Comparison of ENCODE assay signal across 11 mouse cellular contexts in genomic region chr16:33325704-33326455, GRCm38 (mm10). TPM values are rescaled to one million over a fixed set of nuclear protein-coding genes. Genes with fewer than 3 reads are reported as not detected.
A peak's percentile ranks its signal among the peaks of the same experiment; 100 is the strongest.
DNase-seq lines count a peak whose midpoint lies in the region; ATAC-seq lines count a peak whose summit lies in the region.
"Had no signal": no experiment of that assay in that cellular context is flagged by ENCODE, and none has a peak within 500 bp of the region (broad histone marks: within the 10 kb centered on the region; RNA-seq: fewer than 3 reads in every experiment).

No protein-coding gene starts in this region.

- H3K36me3 ChIP-seq in midbrain, embryonic 10.5 days: no peaks in the 10 kb centered on the region
- H3K36me3 ChIP-seq in midbrain, embryonic 15.5 days (replicated peaks): no peaks in the 10 kb centered on the region
- H3K36me3 ChIP-seq in embryonic facial prominence, embryonic 12.5 days: no peaks in the 10 kb centered on the region
- H3K36me3 ChIP-seq in stomach, embryonic 14.5 days (ENCODE audit: control insufficient read depth, insufficient read depth, low read length): no peaks in the 10 kb centered on the region
- H3K36me3 ChIP-seq: liver, embryonic 13.5 days had no signal

- 56% methylated on average over 12 of the region's 12 CpGs for WGBS in midbrain, embryonic 10.5 days
- 40% methylated on average over 12 of the region's 12 CpGs for WGBS in midbrain, embryonic 15.5 days
- 28% methylated on average over 12 of the region's 12 CpGs for WGBS in embryonic facial prominence, embryonic 12.5 days
- WGBS in stomach, embryonic 14.5 days: 52% methylated on average over 12 of the region's 12 CpGs

- H3K9me3 ChIP-seq in midbrain, embryonic 10.5 days (replicated peaks): no peaks in the 10 kb centered on the region
- no peaks in the 10 kb centered on the region for H3K9me3 ChIP-seq in midbrain, embryonic 15.5 days
- no peaks in the 10 kb centered on the region for H3K9me3 ChIP-seq in embryonic facial prominence, embryonic 12.5 days
- H3K9me3 ChIP-seq in stomach, embryonic 14.5 days (ENCODE audit: control insufficient read depth, low read depth, low read length): no peaks in the 10 kb centered on the region
- H3K9me3 ChIP-seq: liver, embryonic 13.5 days had no signal

- no peak overlapping the region for H3K4me3 ChIP-seq in midbrain, embryonic 10.5 days
- no peak overlapping the region for H3K4me3 ChIP-seq in midbrain, embryonic 15.5 days
- H3K4me3 ChIP-seq in embryonic facial prominence, embryonic 12.5 days: no peak overlapping the region
- H3K4me3 ChIP-seq in stomach, embryonic 14.5 days (ENCODE audit: low read depth, low read length): no peak overlapping the region
- H3K4me3 ChIP-seq: liver, embryonic 13.5 days; megakaryocyte, embryonic 14.5 days had no signal

- H3K4me2 ChIP-seq in midbrain, embryonic 15.5 days: no peak overlapping the region
- H3K4me2 ChIP-seq in embryonic facial prominence, embryonic 12.5 days (replicated peaks): no peak overlapping the region
- H3K4me2 ChIP-seq in stomach, embryonic 14.5 days (replicated peaks; ENCODE audit: low read depth, low read length): no peak overlapping the region
- H3K4me2 ChIP-seq: liver, embryonic 13.5 days had no signal

- H3K4me1 ChIP-seq in midbrain, embryonic 10.5 days: peaks cover 10% of the 10 kb centered on the region
- H3K4me1 ChIP-seq in midbrain, embryonic 15.5 days: 0 out of 2 replicates have a peak, but pooled peaks cover 4% of the 10 kb centered on the region
- peaks cover 14% of the 10 kb centered on the region; the same call in 1 of the 2 replicates for H3K4me1 ChIP-seq in embryonic facial prominence, embryonic 12.5 days
- no peaks in the 10 kb centered on the region for H3K4me1 ChIP-seq in stomach, embryonic 14.5 days (ENCODE audit: control insufficient read depth, insufficient read depth, low read length)
- H3K4me1 ChIP-seq: liver, embryonic 13.5 days had no signal

- no peak overlapping the region for H3K9ac ChIP-seq in midbrain, embryonic 15.5 days
- H3K9ac ChIP-seq in embryonic facial prominence, embryonic 12.5 days: no peak overlapping the region
- H3K9ac ChIP-seq in stomach, embryonic 14.5 days (replicated peaks; ENCODE audit: low read depth, low read length): no peak overlapping the region
- H3K9ac ChIP-seq: liver, embryonic 13.5 days had no signal

- DNase-seq in midbrain, embryonic 10.5 days (ENCODE audit: low spot score): no peak
- DNase-seq in forelimb bud, embryonic 11.5 days (ENCODE audit: low read depth, low spot score): peak; percentile 74
- DNase-seq in adrenal gland, postnatal 14 days: no peak
- DNase-seq in yolk sac, embryonic 10.5 days (ENCODE audit: low spot score): no peak
- no peak for DNase-seq in right cerebral cortex, postnatal 4 days
- DNase-seq: gastrocnemius, postnatal 10 days; liver, embryonic 13.5 days had no signal

- H3K27ac ChIP-seq in midbrain, embryonic 10.5 days (replicated peaks): 0 out of 2 replicates have a peak overlapping the region, but pooled peaks have one; percentile 9
- no peak overlapping the region for H3K27ac ChIP-seq in midbrain, embryonic 15.5 days
- 0 out of 2 replicates have a peak overlapping the region, but pooled peaks have one; percentile 46 for H3K27ac ChIP-seq in embryonic facial prominence, embryonic 12.5 days
- H3K27ac ChIP-seq in stomach, embryonic 14.5 days (ENCODE audit: low read length): no peak overlapping the region; the same call in 1 of the 2 replicates
- H3K27ac ChIP-seq: liver, embryonic 13.5 days had no signal

- no peak for ATAC-seq in midbrain, embryonic 15.5 days (replicated peaks)
- ATAC-seq in embryonic facial prominence, embryonic 12.5 days (ENCODE audit: insufficient number of reproducible peaks, insufficient read depth, low FRiP score, low TSS enrichment): peak; percentile 56; the same call in 1 of the 2 replicates
- ATAC-seq in stomach, embryonic 14.5 days (ENCODE audit: insufficient number of reproducible peaks, insufficient read depth, low FRiP score, low read depth): 0 out of 2 replicates have a peak, but pooled peaks have one; percentile 37

- H3K27me3 ChIP-seq in midbrain, embryonic 10.5 days (ENCODE audit: low read depth, poor library complexity, severe bottlenecking): no peaks in the 10 kb centered on the region
- H3K27me3 ChIP-seq in midbrain, embryonic 15.5 days (replicated peaks): no peaks in the 10 kb centered on the region
- H3K27me3 ChIP-seq in embryonic facial prominence, embryonic 12.5 days: no peaks in the 10 kb centered on the region
- H3K27me3 ChIP-seq in stomach, embryonic 14.5 days (ENCODE audit: control insufficient read depth, insufficient read depth, low read length): no peaks in the 10 kb centered on the region

RNA-seq across cellular contexts. Expression of gene Zfp148, which starts 54.8 kb away (rescaled TPM):
- polyA plus RNA-seq in midbrain, embryonic 10.5 days (2016; fragmentation: Nextera tagmentation; extraction: Ambion mirVana): 40.7 and 46.3 TPM in 2 replicates
- polyA plus RNA-seq in midbrain, embryonic 15.5 days (2015; fragmentation: Nextera tagmentation; extraction: Ambion mirVana): 50.2 and 54.2 TPM in 2 replicates
- 64.2 and 68.3 TPM in 2 replicates for polyA plus RNA-seq in embryonic facial prominence, embryonic 12.5 days (2016; fragmentation: Nextera tagmentation; extraction: Ambion mirVana)
- 55.1 and 60.2 TPM in 2 replicates for polyA plus RNA-seq in stomach, embryonic 14.5 days (2014; fragmentation: Nextera tagmentation; extraction: Ambion mirVana)
- total RNA-seq in adrenal gland, postnatal 14 days (2021): 66.8 and 68.0 TPM in 2 replicates

Comparison
In these comparisons a context has a peak if more than half of its experiments do, and no peak if none do; other contexts are left out.
1. H3K27ac ChIP-seq: peak in midbrain, embryonic 10.5 days (single experiment) and embryonic facial prominence, embryonic 12.5 days (single experiment); none in midbrain, embryonic 15.5 days (single experiment) and stomach, embryonic 14.5 days (single experiment).